Mouse (Mus musculus) thymus, postnatal 10 days (tissue): Measurements from ENCODE around the gene Selenow.

Source experiments
- DNase-seq, 2 experiments: peaks; one replicate each; pipeline ENCODE4 v3.0.0; 2021; ENCODE audit warnings: low spot score in 2 of 2

Selenow gene

DNA sequence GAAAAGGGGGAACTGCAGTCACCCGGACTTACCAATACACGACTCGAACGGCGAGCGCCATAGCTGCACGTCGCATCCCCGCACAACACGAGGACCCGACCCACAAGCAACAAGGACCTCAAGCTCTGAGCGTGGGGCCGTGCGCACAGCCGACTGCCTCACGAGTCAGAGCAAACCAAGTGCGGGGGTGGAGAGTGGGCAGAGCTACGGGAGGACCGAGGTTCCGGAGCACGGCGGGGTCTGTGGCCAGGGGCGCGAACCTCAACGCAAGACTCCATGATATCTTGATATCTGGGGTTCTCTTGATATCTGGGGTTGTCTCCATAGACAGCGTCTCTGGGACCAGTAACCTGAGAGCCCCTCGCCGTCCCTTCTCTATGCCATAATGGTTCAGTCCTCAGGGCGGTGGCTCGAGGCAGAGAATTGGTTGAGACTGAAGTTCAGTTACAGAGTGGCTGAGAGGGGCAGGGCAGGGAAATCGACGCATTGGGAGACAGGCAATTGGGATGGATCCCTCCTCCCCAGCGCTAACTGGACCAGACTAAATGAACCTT lies at the start of gene Selenow:
Gene Selenow, minus strand, starts transcription at position 183 of the 554 bp plus-strand sequence.
- DNase-seq = peak; percentile 85 to 91

DNA sequence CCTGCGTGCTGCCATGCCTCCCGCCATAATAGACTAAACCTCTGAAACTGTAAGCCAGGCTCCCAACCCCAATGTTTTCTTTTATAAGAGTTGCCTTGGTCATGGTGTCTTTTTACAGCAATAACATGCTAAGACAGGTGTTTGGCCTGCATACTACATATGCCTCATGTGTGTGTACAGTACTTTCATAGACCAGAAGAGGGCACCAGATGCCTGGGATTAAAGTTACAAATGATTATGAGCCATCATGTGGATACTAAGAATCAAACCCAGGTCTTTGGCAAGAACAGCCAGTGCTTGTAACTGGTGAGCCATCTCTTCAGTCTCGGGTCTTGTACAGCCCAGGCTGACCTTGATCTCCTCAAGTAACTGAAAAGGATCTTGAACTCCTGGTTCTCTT lies 47.5 kb upstream of the Selenow start:
- DNase-seq = no peak

DNA sequence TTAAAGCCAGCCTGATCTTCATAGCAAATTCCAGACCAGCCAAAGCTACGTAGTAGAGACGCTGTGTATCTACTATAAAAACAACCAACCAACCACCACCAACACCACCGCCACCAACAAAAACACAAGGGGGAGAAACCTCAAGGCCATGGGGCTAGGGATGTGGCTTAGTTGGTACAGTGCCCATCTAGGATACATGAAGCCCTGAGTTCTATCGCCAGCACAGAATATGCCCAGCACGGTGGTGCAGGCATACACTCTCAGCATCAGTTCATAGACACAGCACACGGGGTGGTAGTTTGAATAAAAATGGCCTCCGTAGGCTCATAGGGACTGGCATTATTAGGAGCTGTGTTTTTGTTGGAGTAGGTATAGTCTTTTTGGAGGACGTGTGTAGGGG lies 46.1 kb upstream of the Selenow start:
- no peak for DNase-seq

DNA sequence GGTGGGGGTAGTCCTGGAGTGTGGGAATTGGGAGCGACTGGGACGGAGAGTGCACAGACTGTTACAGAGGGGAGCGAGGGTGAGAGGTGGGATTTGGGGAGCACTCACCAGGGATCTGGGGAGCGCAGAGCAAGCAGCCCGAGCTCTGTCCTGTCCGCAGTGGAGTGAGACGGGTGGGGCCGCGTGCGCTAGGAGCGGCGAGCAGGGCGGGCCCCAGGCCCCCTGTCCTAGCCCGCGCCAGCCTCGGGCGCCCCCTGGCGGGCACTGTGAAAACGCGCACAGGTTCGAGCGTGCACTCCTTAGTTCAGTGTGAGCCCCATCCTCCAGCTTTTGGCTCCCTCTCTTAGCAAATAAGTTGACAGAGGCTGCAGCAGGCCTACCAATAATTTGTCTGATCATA lies 45.1 kb upstream of the Selenow start, which contains the start of gene Ehd2:
Gene Ehd2, minus strand, starts transcription at position 256 of the 400 bp plus-strand sequence.
- DNase-seq = peak in 1 of 2 experiments; percentile 68

DNA sequence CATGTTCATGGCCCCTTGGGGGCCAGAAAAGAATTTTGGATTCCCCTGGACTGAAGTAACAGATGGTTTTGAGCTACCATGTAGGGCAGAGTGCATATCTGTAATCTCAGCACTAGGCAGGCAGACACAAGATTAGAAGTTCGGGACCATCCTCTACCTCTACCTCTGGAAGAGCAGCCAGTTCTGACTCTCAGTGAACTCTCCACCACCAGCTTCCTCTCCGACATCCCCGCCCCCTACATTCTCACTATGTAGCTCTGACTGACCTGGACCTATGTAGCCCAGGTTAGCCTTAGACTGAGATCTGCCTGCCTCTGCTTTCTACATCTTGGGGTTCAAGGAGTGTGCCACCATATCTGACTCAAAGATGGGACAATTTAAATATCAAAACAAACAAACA lies 44.3 kb upstream of the Selenow start:
- no peak for DNase-seq

DNA sequence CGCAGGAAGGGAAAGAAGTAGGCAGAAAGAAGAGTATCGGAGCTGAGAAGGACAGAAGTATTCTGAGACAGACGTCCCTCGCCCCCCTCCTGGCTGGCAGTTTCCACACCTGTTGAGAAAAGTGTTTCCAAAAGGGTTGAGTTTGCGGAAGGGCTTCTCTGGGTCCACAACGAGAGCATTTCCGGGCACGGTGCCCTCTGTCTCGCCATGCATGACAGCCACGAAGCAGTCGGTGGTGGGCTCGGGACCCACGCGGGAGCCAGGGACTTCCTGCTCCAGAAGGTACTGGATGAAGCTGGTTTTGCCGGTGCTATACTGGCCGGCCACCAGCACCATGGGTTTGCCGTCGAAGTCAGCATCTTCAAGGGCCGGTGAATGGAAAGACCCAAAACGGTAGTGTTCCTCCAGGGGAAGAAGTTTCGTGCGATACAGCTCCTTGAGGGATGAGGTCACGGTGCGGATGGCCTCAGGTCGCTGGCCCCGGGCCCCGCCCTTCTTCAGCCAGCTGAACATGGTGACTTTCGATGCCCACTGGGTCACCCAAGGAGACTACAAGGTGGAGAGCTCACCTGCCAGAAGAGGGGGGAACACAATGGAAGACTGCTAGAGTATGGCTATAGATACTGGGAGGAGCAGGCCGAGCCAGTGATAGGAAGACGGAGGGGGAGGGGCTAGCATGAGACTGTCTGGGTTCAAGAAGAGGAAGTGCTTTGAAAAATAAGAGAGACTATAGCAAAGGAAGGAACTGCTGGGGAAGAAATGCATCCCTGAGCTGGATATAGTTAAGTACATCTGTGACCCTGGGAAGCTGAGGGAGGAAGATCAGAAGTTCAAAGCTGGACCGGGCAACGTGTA lies 41.8 kb upstream of the Selenow start:
- DNase-seq = no peak

DNA sequence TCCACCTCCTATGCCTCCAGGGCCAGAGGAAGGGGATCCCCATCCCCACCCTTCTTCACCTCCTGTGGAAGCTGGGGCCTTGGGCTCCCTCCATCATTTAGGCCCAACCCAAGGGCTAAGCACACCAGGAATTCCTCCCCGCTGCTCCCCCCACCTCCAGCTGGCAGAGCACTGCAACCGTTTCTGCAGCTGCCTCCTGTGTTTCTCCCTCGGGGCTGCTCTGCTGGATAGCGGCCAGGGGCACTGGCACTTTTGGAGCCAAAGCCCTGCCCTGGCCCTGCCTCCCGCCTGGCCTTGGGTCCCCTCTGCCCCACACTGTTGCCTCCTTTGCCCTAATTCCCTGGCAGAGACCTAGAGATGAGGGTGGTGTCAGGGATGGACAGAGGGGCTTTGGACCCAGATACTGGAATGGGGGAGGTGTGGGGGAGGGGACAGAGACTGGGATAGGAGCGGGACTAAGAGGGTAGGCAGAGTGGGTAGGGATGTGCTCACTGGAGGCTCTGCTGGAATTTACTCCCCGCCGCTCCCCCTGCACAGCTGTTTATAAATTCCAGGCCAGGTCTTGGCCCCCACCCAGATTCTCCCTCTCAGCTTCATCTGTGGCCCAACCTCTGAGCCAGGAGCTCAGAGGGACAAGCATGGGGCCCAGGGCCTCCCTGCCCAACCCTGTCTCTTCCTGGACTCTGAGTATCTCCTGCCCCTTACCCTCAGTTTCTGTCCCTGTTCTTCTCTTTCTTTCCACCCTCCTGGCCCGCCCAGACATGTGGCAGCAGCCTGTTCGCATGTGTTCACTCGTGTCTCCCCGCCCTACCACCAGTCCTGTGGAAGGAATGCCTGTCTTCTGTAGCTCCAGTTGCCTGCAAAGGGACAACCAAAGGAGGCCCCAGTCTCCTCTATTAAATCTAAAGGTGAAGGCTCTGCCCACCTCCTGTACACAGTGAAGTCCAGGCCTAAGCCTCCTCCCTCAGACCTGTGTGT lies 40.4 kb upstream of the Selenow start:
- no peak for DNase-seq

DNA sequence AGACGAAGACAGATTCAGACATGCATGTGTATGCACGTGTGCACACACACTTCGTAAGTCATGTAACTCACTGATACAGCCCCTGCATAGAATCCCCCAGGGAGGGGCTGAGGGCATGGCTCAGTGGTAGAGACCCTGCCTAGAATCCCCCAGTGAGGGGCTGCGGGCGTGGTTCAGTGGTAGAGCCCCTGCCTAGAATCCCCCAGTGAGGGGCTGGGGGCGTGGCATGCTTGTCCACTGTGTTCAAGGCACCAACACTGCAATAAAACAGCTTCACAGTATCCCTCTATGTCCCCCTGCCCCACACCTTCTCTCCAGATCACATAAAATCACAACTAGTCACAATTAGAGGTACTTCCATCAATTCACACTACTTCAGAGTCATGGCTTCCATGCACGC lies 39.6 kb upstream of the Selenow start:
- no peak for DNase-seq

DNA sequence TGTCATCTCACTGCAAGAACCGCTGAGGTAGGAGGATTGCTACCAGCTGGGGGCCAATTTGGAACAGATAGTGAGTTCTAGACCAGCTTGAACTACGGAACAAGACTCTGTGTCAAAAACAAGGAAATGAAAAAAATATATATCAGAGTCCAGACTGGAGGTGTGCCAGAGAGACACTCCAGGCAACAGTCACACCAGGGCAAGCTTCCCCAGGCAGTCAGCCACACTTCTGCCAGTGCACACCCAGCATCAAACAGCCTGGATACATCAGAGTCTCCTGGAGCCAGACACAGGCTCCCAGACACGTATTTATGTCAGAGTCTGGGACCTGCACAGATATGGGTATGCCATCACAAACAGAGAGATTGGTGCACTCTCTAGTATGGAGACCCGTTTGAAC lies 39.0 kb upstream of the Selenow start:
- no peak for DNase-seq

DNA sequence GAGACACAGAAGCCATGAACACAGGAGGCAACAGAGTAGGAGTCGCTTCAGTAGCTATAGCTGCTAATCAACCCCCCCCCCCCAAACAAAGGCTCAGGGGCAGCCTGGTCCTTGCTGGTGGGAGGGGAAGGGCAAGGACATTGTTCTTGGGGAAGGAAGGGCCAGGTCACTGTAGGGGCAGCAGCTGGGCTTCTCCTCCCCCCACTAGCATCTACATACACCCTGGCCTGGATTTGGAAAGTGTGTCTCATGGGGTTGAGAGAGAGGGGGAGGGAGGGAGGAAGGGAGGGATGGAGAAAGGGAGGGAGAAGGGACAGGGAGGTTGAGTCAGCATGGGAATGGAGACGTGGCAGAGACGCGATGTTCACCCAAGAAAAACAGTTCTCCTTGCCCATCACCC lies 38.5 kb upstream of the Selenow start:
- no peak for DNase-seq

DNA sequence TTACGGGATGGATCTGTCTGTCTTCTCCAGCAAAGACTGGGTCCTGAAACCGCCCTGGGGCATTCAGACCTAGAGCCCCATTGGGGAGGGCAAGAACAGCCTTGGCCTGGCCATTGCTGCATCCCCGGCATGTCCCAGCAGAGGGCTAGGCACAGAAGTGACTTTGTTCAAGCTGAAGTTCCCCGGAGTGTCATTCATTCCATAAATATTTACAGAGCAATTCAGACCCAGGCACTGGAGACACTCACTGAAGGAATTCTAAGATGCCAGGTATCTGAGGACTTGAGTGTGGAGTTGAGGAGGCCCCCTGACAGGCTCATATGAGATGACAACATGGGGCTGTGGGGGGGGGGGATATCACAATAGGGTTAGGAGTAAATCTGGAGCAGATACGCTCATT lies 33.9 kb upstream of the Selenow start:
- no peak for DNase-seq

DNA sequence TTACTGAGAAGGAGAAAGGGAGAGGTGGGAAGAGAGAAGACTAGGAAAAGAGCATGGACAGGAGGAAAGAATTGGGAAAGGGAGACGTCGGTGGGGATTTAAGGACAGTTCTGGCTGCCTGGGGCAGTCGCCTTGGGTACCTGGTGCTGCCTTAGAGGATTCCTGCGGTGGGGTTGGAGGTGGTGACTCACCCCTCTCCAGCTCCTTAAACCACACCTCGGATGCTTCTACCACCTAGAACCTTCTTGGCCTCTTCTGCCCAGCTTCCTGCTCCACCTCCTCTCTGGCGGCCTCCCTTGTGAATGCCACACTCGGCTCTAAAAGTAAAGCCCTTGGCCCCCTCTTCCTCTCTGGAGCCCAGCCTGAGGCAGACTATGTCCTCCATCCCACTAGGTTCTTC lies 33.3 kb upstream of the Selenow start:
- no peak for DNase-seq

DNA sequence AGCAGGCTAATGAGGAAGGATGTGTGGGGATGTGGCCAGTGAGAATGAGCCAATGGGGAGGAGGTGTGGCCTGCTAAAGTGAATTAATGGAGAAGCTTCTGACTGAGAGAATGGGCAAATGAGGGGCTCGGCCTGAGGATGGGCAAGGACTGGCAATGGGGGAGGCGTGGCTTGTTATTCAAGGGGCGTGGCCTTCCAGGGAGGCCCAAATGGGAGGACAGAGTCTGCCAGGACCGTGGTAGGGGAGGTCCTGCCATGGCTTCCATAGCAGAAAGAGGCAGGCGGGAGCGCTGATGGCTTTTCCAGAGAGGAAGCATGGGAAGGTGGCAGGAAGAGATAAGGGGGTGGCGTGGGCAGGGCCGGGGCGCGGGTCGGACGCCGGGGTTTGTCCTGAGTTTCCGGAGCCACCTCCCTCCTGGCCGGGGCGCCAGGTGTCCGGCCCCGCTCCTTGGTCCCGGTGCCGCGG lies 32.8 kb upstream of the Selenow start:
- DNase-seq = no peak

DNA sequence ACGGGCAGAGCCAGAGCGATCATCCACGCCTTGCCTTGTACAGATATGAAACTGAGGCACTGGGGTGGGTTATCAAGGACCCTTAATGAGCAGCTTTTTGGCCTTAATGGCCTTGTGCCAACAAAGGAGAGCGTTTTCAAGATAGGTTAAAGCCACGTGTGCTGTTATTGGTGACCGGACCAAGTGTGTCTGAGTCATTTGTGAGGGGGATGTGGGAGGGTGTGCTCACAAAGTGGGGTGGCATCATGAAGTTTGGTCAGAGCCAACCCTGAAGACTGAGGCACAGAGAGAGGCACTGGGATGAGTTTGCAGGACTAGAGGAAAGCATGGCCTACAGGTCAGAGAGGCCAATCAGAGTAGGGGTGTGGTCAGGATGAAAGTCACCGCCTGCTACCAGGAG lies 32.2 kb upstream of the Selenow start:
- no peak for DNase-seq

DNA sequence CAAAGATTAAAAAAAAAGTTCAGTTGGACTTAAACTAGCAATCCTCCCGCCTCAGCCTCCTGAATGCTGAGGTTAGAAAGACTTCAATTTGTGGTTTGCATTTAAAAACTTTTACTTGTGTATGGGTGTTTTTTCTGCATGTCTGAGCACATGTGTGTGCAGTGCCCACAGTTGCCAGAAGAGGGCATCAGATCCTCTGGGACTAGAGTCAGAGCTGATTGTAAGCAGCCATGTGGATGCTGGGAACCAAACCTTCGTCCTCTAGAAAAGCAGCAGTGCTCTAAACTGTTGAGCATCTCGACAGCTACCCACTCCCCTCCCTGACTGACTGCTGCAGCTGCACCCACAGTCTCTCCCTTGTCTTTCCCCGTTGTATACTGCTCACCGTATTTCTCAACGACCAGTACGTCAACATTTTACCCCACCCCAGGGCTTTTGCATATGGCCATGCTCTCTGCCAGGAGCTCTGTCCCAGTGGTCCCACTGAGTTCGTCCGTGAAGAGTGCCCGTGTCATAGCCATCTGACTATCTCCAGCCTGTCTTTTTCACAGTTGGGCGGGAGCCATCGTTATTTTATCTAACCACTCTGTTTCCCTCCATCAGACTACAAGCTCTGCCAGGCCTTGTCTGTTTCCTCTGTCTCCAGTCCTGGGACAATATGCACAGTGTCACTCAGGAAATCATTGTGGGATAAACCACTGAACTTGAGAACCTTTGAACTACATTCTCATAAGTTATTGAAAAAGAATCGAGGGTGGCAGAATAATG lies 31.3 kb upstream of the Selenow start:
- DNase-seq = no peak

DNA sequence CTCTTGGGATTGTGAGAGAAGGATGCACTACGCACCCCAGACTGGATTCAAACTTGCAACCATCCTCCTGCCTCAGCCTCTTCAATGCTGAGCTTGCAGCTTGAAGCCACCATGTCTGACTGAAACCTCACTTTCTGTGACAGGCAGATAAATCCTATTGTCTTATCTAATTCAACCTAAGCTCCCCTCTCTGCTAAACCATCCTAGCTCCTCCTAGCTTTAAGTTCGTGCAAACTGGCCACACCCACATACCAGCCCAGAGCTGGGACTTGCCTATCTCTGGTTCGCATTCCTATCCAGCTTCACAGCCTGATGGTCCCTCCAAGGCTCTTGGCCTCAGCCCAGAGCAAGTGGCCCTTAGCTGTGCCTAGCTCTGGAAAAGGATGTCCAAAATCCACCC lies 30.2 kb upstream of the Selenow start:
- no peak for DNase-seq

DNA sequence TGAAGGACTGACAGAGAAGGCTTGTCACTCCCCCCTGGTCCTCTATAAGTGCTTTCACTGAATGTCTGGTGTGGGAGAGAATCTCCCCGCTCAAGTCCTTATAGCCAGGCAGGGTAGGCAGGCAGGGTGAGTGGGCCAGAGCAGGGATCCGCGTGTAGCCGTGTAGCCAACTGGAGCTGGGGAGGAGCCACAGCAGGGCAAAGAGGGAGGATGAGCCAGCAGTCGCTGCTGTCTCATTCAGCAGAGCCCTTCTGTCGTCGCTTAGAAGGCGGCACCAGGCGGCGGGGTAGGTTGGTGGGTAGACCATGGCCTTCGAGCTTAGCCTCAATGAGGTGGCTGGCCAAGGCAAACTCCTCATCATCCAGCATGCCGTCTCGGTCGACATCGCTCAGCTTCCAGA lies 27.8 kb upstream of the Selenow start:
- DNase-seq = no peak

DNA sequence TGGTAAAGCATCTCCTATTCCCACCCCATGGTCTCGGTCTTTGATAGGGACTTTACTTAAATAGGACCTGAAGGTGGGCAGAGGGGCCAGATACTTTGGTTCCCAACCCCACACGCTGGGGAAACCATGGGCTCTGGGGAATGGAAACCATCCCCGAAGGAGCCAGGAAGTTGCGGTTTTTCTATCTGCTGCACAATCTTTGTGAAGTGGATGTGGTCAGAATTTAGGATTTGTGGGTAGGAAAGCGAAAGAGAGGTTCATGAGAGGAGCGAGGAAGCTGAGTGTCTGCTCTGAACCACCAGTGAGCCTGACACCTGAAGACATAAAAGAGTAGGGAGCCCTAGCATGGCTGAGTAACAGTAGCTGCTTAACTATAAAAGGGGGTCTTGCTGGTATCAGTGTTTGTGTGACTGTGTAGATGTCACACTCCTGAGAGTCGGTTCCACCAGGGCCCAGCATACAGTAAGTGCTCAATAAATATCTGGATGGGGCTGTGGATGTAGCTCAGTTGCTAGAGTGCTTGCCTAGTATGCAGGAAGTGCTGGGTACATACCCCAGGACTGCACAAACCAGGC lies 27.1 kb upstream of the Selenow start:
- no peak for DNase-seq

DNA sequence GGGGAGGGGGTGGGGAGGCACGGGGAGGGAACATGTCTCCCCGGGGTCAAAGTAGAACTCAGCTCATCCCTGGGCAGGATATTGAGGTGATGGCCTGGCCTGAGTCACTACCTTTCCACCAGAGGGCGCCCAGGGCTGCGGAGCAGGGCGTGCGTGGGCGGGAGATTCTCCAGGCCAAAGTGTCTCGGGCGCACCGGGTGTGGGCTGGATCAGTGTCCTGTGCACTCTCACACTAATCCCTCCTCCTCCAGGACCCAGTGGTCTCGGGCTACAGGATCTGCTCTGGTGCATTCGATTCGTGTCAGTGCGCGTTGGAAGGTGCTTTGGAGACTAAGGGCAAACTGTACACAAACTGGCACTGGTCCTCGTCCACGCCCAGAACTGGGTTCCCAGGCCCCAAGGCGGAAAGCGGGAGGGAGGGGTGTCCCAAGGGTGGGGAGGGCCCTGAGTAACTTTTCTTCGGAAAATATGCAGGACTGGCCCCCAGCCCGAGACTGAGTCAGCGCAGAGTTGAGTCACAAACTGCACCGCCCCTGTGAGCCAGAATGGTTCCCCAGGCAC lies 26.3 kb upstream of the Selenow start:
- peak; percentile 45 to 80 for DNase-seq

DNA sequence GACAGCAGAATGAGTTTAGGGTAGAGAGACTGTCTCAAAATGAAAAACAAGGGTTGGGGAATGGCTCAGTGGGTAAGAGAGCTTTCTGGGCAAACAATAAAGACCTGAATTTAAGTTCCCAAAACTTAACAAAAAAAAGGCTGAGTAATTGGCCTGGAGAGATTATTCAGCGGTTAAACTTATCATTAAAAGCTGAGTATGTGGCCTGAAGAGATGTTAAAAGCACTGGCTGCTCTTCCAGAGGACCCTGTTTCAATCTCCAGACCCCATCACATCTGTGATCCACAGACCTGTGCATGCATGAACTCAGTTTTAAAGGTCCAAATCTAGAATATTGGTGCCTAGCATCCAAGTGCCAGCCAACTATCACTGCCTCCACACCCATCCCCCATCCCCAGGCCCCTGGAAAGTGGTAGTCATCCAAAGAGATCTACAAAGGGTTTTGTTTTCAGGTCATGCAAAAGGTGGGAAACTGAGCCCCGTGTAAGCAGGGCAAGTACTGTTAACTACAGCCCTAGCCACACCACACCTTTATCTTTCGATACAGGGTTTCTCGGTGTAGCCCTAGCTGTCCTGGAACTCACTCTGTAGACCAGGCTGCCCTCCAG lies 25.6 kb upstream of the Selenow start:
- no peak for DNase-seq
